18 mouse cellular contexts compared by ENCODE assay signal in the genomic region with DNA sequence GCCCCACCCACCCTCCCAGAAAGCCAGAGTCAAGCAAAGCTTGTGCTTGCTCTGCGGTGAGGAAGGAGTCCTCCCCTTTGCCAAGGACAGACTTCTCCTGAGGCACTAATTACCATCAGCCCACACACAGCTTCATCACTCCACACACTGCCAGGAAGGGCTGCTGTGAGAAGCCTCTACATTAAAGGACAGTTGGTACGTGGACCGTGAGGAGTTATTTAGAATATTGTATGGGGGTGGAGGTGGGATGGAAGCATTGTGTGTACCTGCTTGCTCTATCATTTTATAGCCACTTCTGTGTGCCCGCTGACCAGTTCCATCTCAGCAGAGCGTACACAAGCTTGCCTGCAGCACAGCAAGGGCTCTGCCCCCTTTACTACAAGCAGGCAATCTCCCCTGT. TPM values are rescaled to one million over a fixed set of nuclear protein-coding genes. Genes with fewer than 3 reads are reported as not detected.
DNase-seq lines count a peak whose midpoint lies in the region.
"Had no signal": no experiment of that assay in that cellular context is flagged by ENCODE, and none has a peak within 500 bp of the region (broad histone marks: within the 10 kb centered on the region; RNA-seq: fewer than 3 reads in every experiment).

No protein-coding gene starts in this region.

- DNase-seq in frontal cortex, postnatal 36 days (ENCODE audit: low spot score in 2 of 2): peak; percentile 36 to 52
- DNase-seq in frontal cortex, postnatal 25 days (ENCODE audit: low spot score in 2 of 2): no peak
- DNase-seq in left cerebral cortex, adult 9 months (ENCODE audit: low spot score in 2 of 2): peak; percentile 13 to 69
- no peak for DNase-seq in left cerebral cortex, postnatal 10 days (ENCODE audit: extremely low spot score in 1 of 2, low spot score in 2 of 2)
- DNase-seq in brain, adult 2 months (ENCODE audit: low read depth, low spot score): peak; percentile 74
- DNase-seq in right cerebral cortex, postnatal 14 days: peak; percentile 15
- DNase-seq in thymus, postnatal 25 days: no peak
- no peak for DNase-seq in T-cell, adult 2 months (ENCODE audit: low spot score)
- DNase-seq: adrenal gland, postnatal 14 days; cerebellum, adult 18-20 months; cerebellum, postnatal 10 days; forebrain, postnatal 0 days; gastrocnemius, postnatal 25 days had no signal

- intact Hi-C loops in left cerebral cortex, postnatal 10 days (cut with DNase I): no loop called here

RNA-seq across cellular contexts. Expression of gene Tcerg1l, which starts 16.0 kb away (rescaled TPM):
- 10 to 100 TPM; 18.7 to 23.4 TPM for total RNA-seq in left cerebral cortex, postnatal 10 days (2021)
- total RNA-seq: gastrocnemius, adult 18-20 months; gastrocnemius, postnatal 25 days; granulocyte monocyte progenitor cell, adult 5-6 weeks; heart, adult 8-10 months; heart, postnatal 25 days; MEL had no signal

Comparison
In these comparisons a context has a peak if more than half of its experiments do, and no peak if none do; other contexts are left out.
1. DNase-seq: peak in frontal cortex, postnatal 36 days (2 of 2), left cerebral cortex, adult 9 months (2 of 2), brain, adult 2 months (single experiment) and right cerebral cortex, postnatal 14 days (single experiment); none in frontal cortex, postnatal 25 days (0 of 2), left cerebral cortex, postnatal 10 days (0 of 2), thymus, postnatal 25 days (single experiment) and T-cell, adult 2 months (single experiment).